Mouse (Mus musculus) layer of hippocampus, adult 9-10 months (tissue): ENCODE data around the gene Prdx5.

Experiments
- DNase-seq: peaks from one replicate; pipeline ENCODE4 v3.0.0; 2022; ENCODE audit warnings: low spot score

The Prdx5 gene

GRCm38 (mm10) chr19:6937541-6938465 is 27.9 kb upstream of the Prdx5 start:
- DNase-seq = no peak

- DNase-seq = no peak
Measured at GRCm38 (mm10) chr19:6936299-6936698, 26.4 kb upstream of the Prdx5 start.

- DNase-seq = no peak
Measured at GRCm38 (mm10) chr19:6934195-6934977, 24.5 kb upstream of the Prdx5 start, which contains the start of gene Kcnk4. Gene Kcnk4 (minus strand): TSS chr19:6934515.

- DNase-seq = no peak
Measured at GRCm38 (mm10) chr19:6933436-6934194, 23.7 kb upstream of the Prdx5 start.

GRCm38 (mm10) chr19:6933102-6933435 is 23.2 kb upstream of the Prdx5 start:
- no peak for DNase-seq

GRCm38 (mm10) chr19:6932018-6932417 is 22.1 kb upstream of the Prdx5 start:
- DNase-seq = no peak

- no peak for DNase-seq
Measured at GRCm38 (mm10) chr19:6931002-6931401, 21.1 kb upstream of the Prdx5 start.

GRCm38 (mm10) chr19:6928080-6928479 is 18.2 kb upstream of the Prdx5 start:
- DNase-seq = no peak

GRCm38 (mm10) chr19:6926559-6927255 is 16.8 kb upstream of the Prdx5 start:
- no peak for DNase-seq

- no peak for DNase-seq
Measured at GRCm38 (mm10) chr19:6925611-6926329, 15.9 kb upstream of the Prdx5 start.

GRCm38 (mm10) chr19:6925307-6925573 is 15.3 kb upstream of the Prdx5 start, which contains the start of gene Catsperz:
Gene Catsperz (minus strand): TSS chr19:6925380.
- no peak for DNase-seq

- DNase-seq = peak; percentile 88
Measured at GRCm38 (mm10) chr19:6924461-6925306, 14.8 kb upstream of the Prdx5 start.

GRCm38 (mm10) chr19:6922901-6923735 is 13.2 kb upstream of the Prdx5 start:
- DNase-seq = no peak

- peak; percentile 99 for DNase-seq
Measured at GRCm38 (mm10) chr19:6921647-6922567, 12.0 kb upstream of the Prdx5 start, which contains the start of gene Esrra. Gene Esrra (minus strand): TSS chr19:6921813.

GRCm38 (mm10) chr19:6920741-6921636 is 11.1 kb upstream of the Prdx5 start:
- no peak for DNase-seq

GRCm38 (mm10) chr19:6919876-6920740 is 10.2 kb upstream of the Prdx5 start:
- no peak for DNase-seq
